In the genomic region with DNA sequence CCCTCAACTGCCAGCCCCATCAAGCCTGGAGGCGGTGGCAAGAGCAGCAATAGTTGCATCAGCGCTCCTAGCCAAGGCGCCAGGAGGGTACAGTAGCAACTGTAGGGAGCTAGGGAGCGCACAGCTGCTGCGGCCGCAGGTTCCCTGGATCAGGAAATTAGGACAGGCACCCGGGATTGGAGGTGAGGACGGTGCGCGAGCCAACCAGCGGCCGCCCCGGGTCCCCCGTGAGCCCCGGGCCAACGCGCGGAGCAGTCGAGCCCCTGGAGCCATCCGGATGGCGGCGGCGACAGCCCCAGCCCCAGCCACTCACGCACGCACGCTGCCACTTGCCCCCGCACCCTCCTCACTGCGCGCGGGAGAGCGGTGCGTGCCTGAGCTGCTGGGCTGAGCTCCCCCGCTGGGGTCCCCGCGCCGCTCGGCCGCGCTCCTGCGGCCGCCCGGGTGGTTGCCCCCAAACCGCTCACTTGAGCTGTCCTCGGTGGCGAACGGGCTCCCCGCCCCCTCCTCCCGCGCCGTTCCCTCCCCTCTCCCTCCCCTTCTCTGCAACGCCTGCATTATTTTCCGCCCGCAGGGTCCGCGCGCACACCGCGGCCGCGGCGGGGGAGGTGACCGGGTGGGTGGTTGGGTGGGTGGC, we compare ENCODE assay signal across 8 mouse cellular contexts. TPM values are rescaled to one million over a fixed set of nuclear protein-coding genes. Genes with fewer than 3 reads are reported as not detected.
DNase-seq lines count a peak whose midpoint lies in the region; ATAC-seq lines count a peak whose summit lies in the region.

No protein-coding gene starts in this region.

- 0% methylated on average over 41 of the region's 62 CpGs for WGBS in hindbrain, embryonic 14.5 days

- peak; percentile 80 for ATAC-seq in hindbrain, embryonic 14.5 days (ENCODE audit: low FRiP score)

- H3K4me2 ChIP-seq in hindbrain, embryonic 14.5 days (replicated peaks), result peak overlapping the region; percentile 95

- H3K36me3 ChIP-seq in hindbrain, embryonic 14.5 days (replicated peaks; ENCODE audit: control insufficient read depth, insufficient read depth), result no peaks in the 10 kb centered on the region

- H3K9ac ChIP-seq in hindbrain, embryonic 14.5 days, result peak overlapping the region; percentile 93

- H3K27me3 ChIP-seq in hindbrain, embryonic 14.5 days (ENCODE audit: control insufficient read depth, insufficient read depth, low read length), result 0 out of 2 replicates have a peak, but pooled peaks cover 7% of the 10 kb centered on the region

- DNase-seq in adrenal gland, adult 18-20 months (ENCODE audit: low spot score in 2 of 2), result peak; percentile 38 to 59
- peak; percentile 37 to 68 for DNase-seq in cerebellum, postnatal 4 days (ENCODE audit: low spot score in 2 of 2)
- DNase-seq in gastrocnemius, adult 18-20 months (ENCODE audit: low spot score), result peak; percentile 72
- peak; percentile 71 for DNase-seq in hindbrain, embryonic 14.5 days (ENCODE audit: low spot score)
- DNase-seq in left cerebral cortex, adult 18-20 months (ENCODE audit: low spot score in 2 of 2), result peak; percentile 53 to 73
- DNase-seq in lung, postnatal 14 days, result peak; percentile 58
- peak; percentile 68 to 74 for DNase-seq in right cerebral cortex, adult 2 months (ENCODE audit: low spot score in 2 of 2)
- no peak for DNase-seq in c-Kit-positive CD71-positive TER-119-positive erythroid progenitor cells, embryonic 14.5 days (ENCODE audit: low spot score)

- peaks cover 16% of the 10 kb centered on the region for H3K4me1 ChIP-seq in hindbrain, embryonic 14.5 days (replicated peaks; ENCODE audit: control insufficient read depth, insufficient read depth, low read length)

- H3K27ac ChIP-seq in hindbrain, embryonic 14.5 days, result peak overlapping the region; percentile 94

- no peaks in the 10 kb centered on the region for H3K9me3 ChIP-seq in hindbrain, embryonic 14.5 days (ENCODE audit: control insufficient read depth, low read length)

- peak overlapping the region; percentile 92 for H3K4me3 ChIP-seq in hindbrain, embryonic 14.5 days (replicated peaks; ENCODE audit: low read length)

RNA-seq across cellular contexts. Expression of a gene that starts 0.6 kb away (rescaled TPM):
- 10 to 100 TPM; 29.2 to 30.6 TPM for total RNA-seq in adrenal gland, adult 18-20 months (2021)
- total RNA-seq in gastrocnemius, adult 18-20 months (2021), result 100 to 1,000 TPM in 1 of 2 experiments, 10 to 100 TPM in 1; 99.4 to 104 TPM
- 28.9 and 31.7 TPM in 2 replicates for polyA plus RNA-seq in hindbrain, embryonic 14.5 days (2014; fragmentation: Nextera tagmentation; extraction: Ambion mirVana)
- total RNA-seq in left cerebral cortex, adult 18-20 months (2021), result 10 to 100 TPM; 51.2 to 54.7 TPM
